Mouse (Mus musculus) spleen, postnatal 4 days (tissue): ENCODE results near the gene Dda1.
"Not testable (repeated sequence)": the region's sequence is repeated elsewhere in the genome, so short reads cannot be mapped to it uniquely, and the experiment has no call there.

ENCODE experiments used
- DNase-seq, 2 experiments: peaks; one replicate each; pipeline ENCODE4 v3.0.0; 2022; ENCODE audit warnings: low spot score in 2 of 2

The Dda1 gene

DNA sequence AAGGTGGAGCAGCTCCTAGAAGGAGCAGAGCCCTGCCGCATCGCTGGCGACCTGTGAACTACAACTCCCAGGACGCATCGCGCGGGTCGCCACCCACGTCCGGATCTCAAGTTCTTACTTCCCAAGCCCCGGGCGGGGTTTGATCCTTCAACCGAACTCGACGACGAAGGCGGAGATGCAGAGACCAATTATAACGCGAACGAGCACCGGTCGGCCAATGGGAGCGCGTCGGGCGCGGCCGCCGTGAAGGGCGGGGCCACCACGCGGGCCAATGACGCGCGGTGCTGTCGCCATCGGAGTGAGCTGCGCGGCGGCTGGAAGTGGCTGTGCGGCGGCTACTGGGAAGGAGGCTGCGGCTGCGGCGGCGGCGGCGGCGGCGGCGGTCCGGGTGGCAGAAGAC is at the start of gene Dda1:
Gene Dda1, plus strand, starts transcription at position 284 of the 400 bp plus-strand sequence.
- DNase-seq = peak; percentile 96 to 97

DNA sequence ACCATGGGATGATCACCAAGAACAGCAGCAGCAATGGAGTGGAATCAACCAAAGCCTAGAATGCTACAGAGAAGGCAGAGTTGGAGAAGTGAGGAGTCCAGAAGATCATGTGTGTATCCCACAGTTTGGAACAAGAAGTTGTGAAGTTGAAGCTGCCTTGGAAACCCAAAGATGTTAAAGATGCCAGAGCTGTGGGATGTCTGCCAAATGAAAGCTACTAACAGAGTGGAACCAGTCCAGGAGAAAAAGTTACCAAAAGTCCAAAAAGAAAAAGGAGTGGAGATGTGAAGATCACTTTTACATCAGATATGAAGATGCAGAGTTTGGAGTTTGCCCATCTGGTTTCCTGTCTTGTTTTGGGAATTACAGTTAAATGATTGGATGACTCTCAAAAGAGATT is 46.9 kb upstream of the Dda1 start:
- no peak for DNase-seq

DNA sequence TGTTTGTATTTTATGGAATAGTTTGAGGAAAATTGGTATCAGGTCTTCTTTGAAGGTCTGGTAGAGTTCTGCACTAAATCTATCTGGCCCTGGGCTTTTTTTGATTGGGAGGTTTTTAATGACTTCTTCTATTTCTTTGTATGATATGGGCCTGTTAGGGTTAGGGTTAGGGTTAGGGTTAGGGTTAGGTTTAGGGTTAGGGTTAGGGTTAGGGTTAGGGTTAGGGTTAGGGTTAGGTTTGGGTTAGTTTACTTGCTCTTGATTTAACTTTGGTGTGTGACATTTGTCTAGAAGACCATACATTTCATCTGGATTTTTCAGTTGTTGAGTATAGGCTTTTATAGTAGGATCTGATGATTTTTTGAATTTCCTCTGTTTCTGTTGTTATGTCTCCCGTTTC is 36.1 kb upstream of the Dda1 start:
- not testable (repeated sequence) for DNase-seq

DNA sequence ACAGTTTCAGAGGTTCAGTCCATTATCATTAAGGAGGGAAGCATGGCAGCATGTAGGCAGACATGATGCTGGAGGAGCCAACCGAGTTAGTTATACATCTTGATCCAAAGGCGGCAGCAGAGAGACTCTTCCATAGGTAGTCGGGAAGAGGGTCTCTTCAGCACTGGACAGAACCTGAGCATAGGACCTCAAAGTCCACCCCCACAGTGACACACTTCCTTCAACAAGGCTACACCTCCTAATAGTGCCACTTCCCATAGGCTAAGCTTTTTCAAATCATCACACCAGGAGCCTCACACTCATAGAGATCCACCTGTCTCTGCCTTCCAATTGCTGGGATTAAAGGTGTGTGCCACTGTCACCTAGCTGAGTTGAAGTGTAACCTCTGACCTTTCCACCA is 32.0 kb upstream of the Dda1 start:
- DNase-seq = no peak

DNA sequence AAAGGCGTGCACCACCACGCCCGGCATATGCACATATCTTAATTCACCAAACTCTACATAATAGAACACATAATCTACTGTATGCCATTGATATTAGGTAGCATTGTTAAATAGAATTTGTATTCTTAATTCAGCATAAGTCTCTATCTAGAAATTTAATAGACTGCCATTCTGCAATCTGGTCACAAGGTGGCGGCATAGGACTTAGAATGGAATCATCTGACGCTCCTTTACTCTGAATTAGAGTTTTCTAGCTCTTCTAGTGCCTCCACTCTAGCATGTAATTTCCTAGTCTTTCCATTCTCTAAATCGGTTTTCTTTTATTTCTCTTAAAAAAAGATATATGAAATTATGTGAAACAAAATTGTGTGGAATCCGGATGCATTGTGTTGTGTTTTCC is 27.6 kb upstream of the Dda1 start:
- peak; percentile 44 to 81 for DNase-seq

- no peak for DNase-seq
These were observed 23.9 kb upstream of the Dda1 start for GRCm38 (mm10) chr8:71445096-71445495.

DNA sequence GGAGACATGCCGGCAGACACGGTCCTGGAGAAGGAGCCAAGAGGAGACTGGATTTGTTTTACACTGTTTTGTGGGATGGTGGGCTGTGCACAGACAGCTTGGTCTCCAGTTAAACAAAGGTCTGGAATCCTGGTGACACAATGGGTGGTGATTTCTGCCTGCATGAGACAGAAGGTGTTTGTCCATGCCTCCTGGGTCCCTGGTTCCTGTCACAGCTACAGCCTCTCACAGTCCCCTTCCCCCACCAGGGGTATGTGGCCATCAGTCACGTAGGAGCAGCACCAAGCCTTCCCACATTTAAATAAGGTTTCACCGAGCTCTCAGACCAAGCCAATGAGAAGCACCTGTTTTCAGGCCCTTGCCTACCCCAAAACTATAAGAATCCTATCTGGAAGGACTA is 17.7 kb upstream of the Dda1 start:
- DNase-seq = peak in 1 of 2 experiments; percentile 50

DNA sequence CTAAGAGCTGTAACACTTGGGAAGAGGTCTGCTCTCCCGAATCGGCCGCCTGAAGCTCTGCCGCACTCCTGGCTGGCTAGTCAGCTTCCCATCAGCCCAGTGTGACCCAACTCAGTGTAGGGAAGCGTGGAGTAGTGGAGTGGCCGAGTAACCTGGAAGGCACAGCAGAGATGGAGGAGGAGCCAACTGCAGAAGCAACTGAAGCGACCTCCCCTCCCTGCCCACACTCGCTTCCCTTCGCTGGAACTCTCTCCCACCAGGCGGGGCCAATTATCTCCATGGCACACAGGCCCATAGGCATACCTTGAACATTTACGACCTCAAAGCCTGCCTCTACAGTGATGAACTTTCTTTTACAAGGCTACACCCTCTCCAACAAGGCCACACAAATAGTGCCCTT is 17.2 kb upstream of the Dda1 start:
- DNase-seq = peak in 1 of 2 experiments; percentile 52

GRCm38 (mm10) chr8:71452669-71453068 is 16.3 kb upstream of the Dda1 start:
- peak in 1 of 2 experiments; percentile 40 for DNase-seq

GRCm38 (mm10) chr8:71454668-71455067 is 14.3 kb upstream of the Dda1 start:
- peak; percentile 9 to 54 for DNase-seq

GRCm38 (mm10) chr8:71456906-71457305 is 12.1 kb upstream of the Dda1 start:
- peak; percentile 24 to 66 for DNase-seq

- DNase-seq = peak in 1 of 2 experiments; percentile 11
These were observed 11.2 kb upstream of the Dda1 start for GRCm38 (mm10) chr8:71457659-71458270.

DNA sequence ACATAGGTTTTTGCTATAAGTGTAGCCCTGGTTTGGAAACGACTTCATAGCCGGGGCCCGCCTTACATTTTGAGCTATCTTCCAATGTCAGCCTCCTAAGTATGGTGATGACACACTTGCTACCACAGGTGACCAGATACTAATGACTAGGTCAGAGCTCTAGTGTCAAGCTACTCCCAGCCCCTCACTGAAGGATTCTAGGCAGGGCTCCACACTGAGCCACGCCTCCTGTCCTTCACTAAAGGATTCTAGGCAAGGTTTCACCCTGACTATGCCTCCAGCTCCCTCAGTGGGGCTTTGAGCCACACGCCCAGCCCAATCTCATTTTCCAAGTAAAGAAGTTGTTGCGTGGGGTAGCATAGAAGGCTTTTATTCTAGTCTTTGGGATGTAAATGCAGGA is 8.3 kb upstream of the Dda1 start:
- no peak for DNase-seq

DNA sequence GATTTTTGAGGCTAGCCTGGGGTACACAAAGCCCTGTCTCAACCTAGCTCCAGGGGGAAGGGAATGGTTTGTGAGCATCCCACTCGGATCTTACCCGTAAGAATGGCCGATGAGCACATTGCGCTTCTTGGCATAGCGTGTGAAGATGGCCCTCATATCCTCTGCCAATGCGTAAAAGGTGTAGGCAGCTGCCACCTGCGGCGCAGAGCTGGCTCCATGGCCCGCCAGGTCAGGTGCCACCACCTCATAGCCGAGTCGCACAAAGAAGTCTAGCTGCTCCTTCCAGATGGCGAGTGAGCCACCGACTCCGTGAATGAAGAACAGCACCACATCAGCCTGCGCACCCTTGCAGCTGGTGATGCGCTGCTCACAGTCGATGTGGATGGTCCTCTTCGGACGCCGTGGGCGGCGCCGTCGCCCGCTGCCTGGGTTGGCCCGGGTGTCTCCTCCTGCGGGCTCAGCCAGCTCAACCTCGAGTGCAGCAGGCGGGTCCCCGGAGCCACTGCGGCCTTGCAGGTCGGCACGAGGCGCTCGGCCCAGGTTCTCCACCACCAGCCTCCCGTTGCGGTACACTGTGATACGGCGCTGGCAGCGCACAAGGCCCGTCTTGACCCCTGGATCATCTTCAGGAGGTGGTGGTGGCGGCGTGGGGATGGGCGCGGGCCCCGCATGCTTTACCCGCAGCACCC is 7.7 kb upstream of the Dda1 start:
- DNase-seq = peak in 1 of 2 experiments; percentile 70

DNA sequence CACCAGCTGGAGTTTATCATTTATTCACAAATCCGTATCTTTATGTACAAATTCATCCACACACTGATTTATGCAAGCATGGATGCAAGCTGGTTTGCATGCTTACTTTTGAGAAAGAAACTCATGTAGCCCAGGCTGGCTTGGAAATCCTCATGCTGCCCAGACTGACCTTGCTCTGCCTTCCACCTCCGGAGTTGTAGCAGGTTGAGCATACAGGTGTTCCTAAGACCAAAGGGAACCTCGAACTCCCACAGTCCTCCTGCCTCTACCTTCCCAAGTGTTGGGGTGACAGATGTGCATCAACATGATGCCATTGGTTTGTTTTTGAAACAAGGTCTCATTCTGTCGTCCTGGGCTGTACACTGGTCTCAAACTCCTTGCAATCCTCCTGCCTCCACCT is 6.8 kb upstream of the Dda1 start:
- DNase-seq = no peak

- no peak for DNase-seq
These were observed 6.2 kb upstream of the Dda1 start for GRCm38 (mm10) chr8:71462786-71463185.

DNA sequence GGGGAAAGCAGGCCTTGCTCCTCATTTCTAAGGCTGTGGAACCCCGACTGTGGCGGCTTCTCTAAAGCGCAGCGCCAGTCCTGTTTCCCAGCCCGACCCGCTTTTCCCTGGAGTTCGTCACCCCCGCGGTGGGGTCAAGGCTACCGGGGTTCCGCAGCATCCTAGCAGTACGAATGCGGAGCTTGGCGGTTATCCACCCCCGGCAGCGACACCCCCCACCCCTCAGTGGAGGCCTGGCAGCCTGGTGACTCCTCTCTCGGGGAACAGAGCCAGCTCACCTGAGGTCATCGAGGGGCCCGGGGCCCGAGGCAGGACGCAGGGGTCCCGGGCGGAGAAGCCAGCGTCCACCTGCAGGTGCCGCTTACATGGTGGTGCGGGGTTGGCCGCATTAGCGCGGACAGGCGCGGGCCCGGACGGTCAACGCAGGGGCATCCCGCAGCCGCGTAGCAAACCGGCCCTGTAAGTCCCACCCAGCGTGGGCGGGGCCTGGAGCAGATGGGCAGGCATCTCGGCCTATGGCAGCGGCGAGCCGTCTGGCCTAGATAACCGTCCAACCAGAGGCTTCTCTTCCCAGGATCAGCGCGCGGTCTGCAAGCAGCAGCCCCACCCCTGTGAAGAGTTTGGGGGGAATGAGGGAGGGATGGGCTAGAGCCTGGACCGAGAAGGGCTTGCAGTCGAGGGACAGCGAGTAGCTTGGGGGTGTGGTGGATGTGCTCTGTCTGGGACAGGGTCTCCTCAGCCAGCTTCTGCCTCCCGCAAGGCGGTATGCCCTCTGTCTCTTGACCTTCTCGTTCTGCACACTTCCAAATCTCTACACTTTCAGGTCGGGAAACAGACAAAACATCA is 5.6 kb upstream of the Dda1 start, which contains the start of gene Abhd8:
Gene Abhd8, minus strand, starts transcription at position 468 of the 846 bp plus-strand sequence.
- DNase-seq = peak; percentile 97 to 99

DNA sequence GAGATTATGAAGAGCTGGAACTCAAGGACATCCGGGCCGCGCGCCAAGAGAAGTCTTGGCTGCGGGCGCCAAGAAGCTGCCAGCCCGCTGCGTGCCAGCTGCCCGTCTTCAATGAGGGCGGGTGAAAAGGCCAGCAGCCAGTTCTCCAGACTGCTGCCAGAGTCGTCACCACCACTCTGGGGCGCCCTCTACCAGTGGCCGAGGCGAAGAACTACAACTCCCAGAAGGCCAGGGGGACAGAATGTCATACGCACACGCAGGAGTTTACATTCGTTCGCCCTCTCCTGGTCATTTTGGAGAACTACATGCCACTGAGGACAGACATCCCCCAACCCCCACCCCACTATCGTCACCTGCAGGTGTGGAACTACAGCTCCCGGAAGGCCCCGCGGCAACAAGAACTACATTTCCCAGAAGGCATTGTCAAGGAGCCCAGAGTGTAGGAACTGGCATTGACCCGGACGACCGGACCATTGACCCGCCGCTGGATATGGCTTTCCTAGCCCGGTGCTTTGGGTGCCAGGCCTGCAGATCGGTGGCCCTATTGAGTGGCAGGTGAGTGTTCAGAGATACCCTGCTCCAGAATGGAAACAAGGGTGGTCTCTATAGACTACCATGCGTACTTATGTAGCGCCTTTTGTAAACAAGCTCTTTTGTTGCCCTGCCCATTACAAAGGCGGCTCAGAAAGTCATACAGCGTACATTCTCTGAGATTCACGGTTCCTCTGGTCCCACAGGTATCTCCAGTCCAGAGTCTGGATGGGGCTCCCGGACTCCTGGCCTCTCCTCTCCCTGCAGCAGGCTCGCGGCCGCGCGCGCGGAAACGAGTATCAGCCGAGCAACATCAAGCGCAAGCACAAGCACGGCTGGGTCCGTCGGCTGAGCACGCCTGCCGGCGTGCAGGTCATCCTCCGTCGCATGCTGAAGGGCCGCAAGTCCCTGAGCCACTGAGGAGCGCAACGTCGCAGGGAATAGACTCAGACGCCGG is 4.2 kb upstream of the Dda1 start, which contains the start of gene Mrpl34:
Gene Mrpl34, plus strand, starts transcription at position 447 of the 988 bp plus-strand sequence.
- peak; percentile 98 to 99 for DNase-seq

DNA sequence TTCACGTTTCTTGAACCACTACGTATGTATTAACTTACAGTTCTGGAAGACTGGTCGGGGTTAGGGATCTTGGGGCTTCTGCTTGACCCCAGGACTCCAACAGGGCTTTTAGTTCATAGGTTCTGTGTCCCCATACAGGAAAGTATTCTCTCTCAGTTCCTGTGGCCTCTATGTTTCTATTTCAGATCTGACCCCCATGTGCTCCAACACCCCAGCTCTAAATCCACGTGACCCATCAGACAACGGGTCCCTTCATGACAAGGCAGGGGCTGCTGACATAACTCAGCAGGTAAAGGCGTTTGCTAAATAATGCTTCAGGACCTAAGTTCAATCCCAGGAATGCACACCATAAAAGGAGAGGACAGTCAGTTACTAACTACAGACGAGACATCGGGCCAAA is 3.3 kb upstream of the Dda1 start:
- no peak for DNase-seq

DNA sequence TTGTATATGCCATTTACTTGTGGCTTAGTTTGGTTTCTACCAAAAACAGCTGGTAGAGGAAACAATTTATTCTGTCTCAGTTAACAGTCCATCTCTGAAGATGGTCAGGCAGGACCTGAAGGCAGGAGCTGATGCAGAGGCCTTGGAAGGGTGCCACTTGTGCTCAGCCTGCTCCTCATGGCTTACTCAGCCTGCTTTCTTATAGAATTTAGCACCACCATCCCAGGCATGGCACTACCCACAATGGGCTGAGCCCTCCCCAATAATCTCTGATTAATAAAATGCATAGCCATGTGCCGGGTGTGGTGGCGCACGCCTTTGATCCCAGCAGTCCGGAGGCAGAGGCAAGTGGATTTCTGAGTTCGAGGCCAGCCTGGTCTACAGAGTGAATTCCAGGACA is 2.8 kb upstream of the Dda1 start:
- DNase-seq = no peak

GRCm38 (mm10) chr8:71467201-71467600 is 1.8 kb upstream of the Dda1 start:
- no peak for DNase-seq
